Mouse (Mus musculus) testis, adult 2 months (tissue): ENCODE data around the gene Col9a1.

Experiments
- CTCF ChIP-seq: fragments of 200-500 bp; IDR thresholded peaks from 2 replicates; pipeline ENCODE4 v1.5.1; 2012; ENCODE audit warnings: low read depth, mild to moderate bottlenecking, inconsistent platforms, low read length, moderate library complexity; ENCODE audit not compliant: control insufficient read depth, insufficient read depth, insufficient replicate concordance
- POLR2A ChIP-seq: fragments of 200-500 bp; IDR thresholded peaks from 2 replicates; pipeline ENCODE4 v1.6.1; 2012; ENCODE audit warnings: low read depth, mild to moderate bottlenecking, inconsistent platforms, low read length, moderate library complexity; ENCODE audit not compliant: control insufficient read depth

GRCm38 (mm10) chr1:24300700-24301099, 123.3 kb downstream of the Col9a1 start:
- TF ChIP-seq CTCF: no peak
- TF ChIP-seq POLR2A: no peak
